Mouse (Mus musculus) heart, embryonic 11.5 days (tissue): ENCODE measurements around the gene Zfp503. TPM values are rescaled to one million over a fixed set of nuclear protein-coding genes. Genes with fewer than 3 reads are reported as not detected.
A peak's percentile ranks its signal among the peaks of the same experiment; 100 is the strongest.

ENCODE experiments used
- ATAC-seq: fragments of 200-750 bp; cut with Nextera tagmentation; replicated peaks from 2 replicates; pipeline ENCODE4 v1.8.0; 2017; ENCODE audit warnings: moderate library complexity; ENCODE audit not compliant: insufficient number of reproducible peaks, low FRiP score, low TSS enrichment
- H3K27ac ChIP-seq: fragments of 300-500 bp; sonication (generic); 2 replicates; pipeline ENCODE4 v1.5.1; 2014; ENCODE audit warnings: mild to moderate bottlenecking, low read depth, low read length
- H3K27me3 ChIP-seq: fragments of 300-500 bp; sonication (generic); 2 replicates; pipeline ENCODE4 v1.6.1; 2014; ENCODE audit warnings: mild to moderate bottlenecking, low read length, mixed read lengths; ENCODE audit not compliant: control insufficient read depth, insufficient read depth
- H3K36me3 ChIP-seq: fragments of 300-500 bp; sonication (generic); 2 replicates; pipeline ENCODE4 v1.6.1; 2014; ENCODE audit warnings: mild to moderate bottlenecking, low read length, moderate library complexity, mixed read lengths; ENCODE audit not compliant: control insufficient read depth, insufficient read depth
- H3K4me1 ChIP-seq: fragments of 300-500 bp; sonication (generic); 2 replicates; pipeline ENCODE4 v1.6.1; 2014; ENCODE audit warnings: low read length; ENCODE audit not compliant: control insufficient read depth, insufficient read depth
- H3K4me2 ChIP-seq: fragments of 300-500 bp; sonication (generic); 2 replicates; pipeline ENCODE4 v1.6.1; 2014; ENCODE audit warnings: mild to moderate bottlenecking, moderate library complexity
- H3K4me3 ChIP-seq: fragments of 300-500 bp; sonication (generic); 2 replicates; pipeline ENCODE4 v1.5.1; 2014; ENCODE audit warnings: low read depth, low read length
- H3K9ac ChIP-seq: fragments of 300-500 bp; sonication (generic); 2 replicates; pipeline ENCODE4 v1.6.1; 2014; ENCODE audit warnings: mild to moderate bottlenecking, low read depth, low read length, moderate library complexity
- H3K9me3 ChIP-seq: fragments of 300-500 bp; sonication (generic); replicated peaks from 2 replicates; pipeline ENCODE4 v1.6.1; 2016; ENCODE audit warnings: low read length; ENCODE audit not compliant: control insufficient read depth
- WGBS: fragments of 180-500 bp; shearing (Covaris S2); extraction: QIAGEN DNeasy Blood & Tissue Kit; methylation state at CpG from one replicate; pipeline ENCODE4 v1.1.7; 2014; ENCODE audit not compliant: insufficient replicate concordance; 5-methylcytosine and 5-hydroxymethylcytosine counted together
- polyA plus RNA-seq: library from polyadenylated mRNA; unstranded; fragments of >200 nt; fragmentation: Nextera tagmentation; extraction: Ambion mirVana; gene quantifications from 2 replicates; pipeline ENCODE4 v1.2.1, GENCODE M21; 2014

Gene Zfp503
- polyA plus RNA-seq, 1 experiment from 2014 or later: 3.3 TPM

- H3K9me3 ChIP-seq: no peaks in the 10 kb centered on the region
- no peak for ATAC-seq
- WGBS: 9% methylated on average over 18 of the region's 18 CpGs
- H3K4me2 ChIP-seq: peak overlapping the region; percentile 89
- peaks cover 24% of the 10 kb centered on the region for H3K4me1 ChIP-seq
- H3K9ac ChIP-seq: peak overlapping the region; percentile 72
- H3K27ac ChIP-seq: no peak overlapping the region
- H3K36me3 ChIP-seq: no peaks in the 10 kb centered on the region; the same call in 1 of the 2 replicates
- peak overlapping the region; percentile 56 for H3K4me3 ChIP-seq
- H3K27me3 ChIP-seq: peaks cover 32% of the 10 kb centered on the region
Measured at GRCm38 (mm10) chr14:21983950-21984730, 5.3 kb downstream of the Zfp503 start.

- H3K4me2 ChIP-seq: peak overlapping the region; percentile 86
- H3K27ac ChIP-seq: no peak overlapping the region; the same call in 1 of the 2 replicates
- no peaks in the 10 kb centered on the region; the same call in 1 of the 2 replicates for H3K36me3 ChIP-seq
- H3K9me3 ChIP-seq: no peaks in the 10 kb centered on the region
- H3K27me3 ChIP-seq: peaks cover 30% of the 10 kb centered on the region
- WGBS: 2% methylated on average over 22 of the region's 22 CpGs
- no peak for ATAC-seq
- H3K4me3 ChIP-seq: peak overlapping the region; percentile 43
- peaks cover 19% of the 10 kb centered on the region for H3K4me1 ChIP-seq
- peak overlapping the region; percentile 70 for H3K9ac ChIP-seq
Measured at GRCm38 (mm10) chr14:21983311-21983949, 6.0 kb downstream of the Zfp503 start.

DNA sequence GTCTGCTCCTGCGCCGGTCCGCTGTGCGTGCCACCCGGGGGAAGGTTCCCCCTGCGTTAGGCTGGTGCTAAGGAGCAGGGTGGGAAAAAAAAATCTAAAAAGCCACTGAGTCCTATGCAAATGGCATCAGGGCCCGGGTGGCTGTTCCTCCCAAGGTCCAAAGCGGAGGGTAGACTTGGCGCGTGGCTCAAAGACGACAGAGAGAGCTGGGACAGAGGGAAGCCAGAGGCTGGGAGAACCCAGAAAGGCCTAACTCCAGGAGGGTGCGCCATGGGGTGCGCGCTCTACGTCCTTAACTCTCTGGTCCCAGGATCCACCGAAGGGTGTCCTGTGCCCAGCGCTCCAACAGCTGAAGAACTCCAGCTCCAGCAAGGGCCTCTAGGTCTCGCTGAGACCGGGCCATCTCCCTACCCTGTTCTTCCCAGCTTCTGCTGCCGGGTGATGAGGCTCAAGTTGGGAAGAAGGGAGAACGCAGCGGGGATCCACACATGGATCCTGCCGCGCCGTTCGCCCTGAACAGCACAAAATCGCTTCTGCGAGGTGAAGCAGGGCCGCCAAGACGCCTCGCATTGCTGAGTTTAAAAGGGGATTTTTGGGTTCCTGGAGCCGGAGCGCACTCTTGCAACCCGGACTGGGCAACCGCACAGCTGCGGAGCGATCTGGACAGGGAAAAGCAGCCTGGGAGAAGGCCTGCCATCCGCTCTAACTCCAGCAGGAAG lies 6.7 kb downstream of the Zfp503 start:
- Histone ChIP-seq H3K4me3 (peak overlapping the region; percentile 43), H3K9ac (peak overlapping the region; percentile 70), H3K36me3 (no peaks in the 10 kb centered on the region; the same call in 1 of the 2 replicates), H3K9me3 (no peaks in the 10 kb centered on the region), H3K4me1 (peaks cover 19% of the 10 kb centered on the region), H3K4me2 (peak overlapping the region; percentile 86), H3K27ac (peak overlapping the region; percentile 29; the same call in 1 of the 2 replicates), H3K27me3 (peaks cover 26% of the 10 kb centered on the region)
- WGBS: 1% methylated on average over 38 of the region's 38 CpGs
- ATAC-seq: no peak

- WGBS: 20% methylated on average over 14 of the region's 14 CpGs
- Histone ChIP-seq H3K27ac (0 out of 2 replicates have a peak overlapping the region, but pooled peaks have one; percentile 29), H3K36me3 (no peaks in the 10 kb centered on the region; the same call in 1 of the 2 replicates), H3K4me3 (peak overlapping the region; percentile 43), H3K4me2 (peak overlapping the region; percentile 86), H3K9ac (peak overlapping the region; percentile 70), H3K4me1 (peaks cover 19% of the 10 kb centered on the region), H3K9me3 (no peaks in the 10 kb centered on the region), H3K27me3 (peaks cover 25% of the 10 kb centered on the region)
- no peak for ATAC-seq
Measured at GRCm38 (mm10) chr14:21982096-21982591, 7.3 kb downstream of the Zfp503 start.

GRCm38 (mm10) chr14:21981462-21981861 lies 7.9 kb downstream of the Zfp503 start:
- H3K4me3 ChIP-seq: peak overlapping the region; percentile 14; the same call in 1 of the 2 replicates
- H3K36me3 ChIP-seq: no peaks in the 10 kb centered on the region; the same call in 1 of the 2 replicates
- H3K9me3 ChIP-seq: no peaks in the 10 kb centered on the region
- H3K27ac ChIP-seq: no peak overlapping the region
- H3K4me2 ChIP-seq: peak overlapping the region; percentile 86
- WGBS: under 1% methylated on average over 22 of the region's 22 CpGs
- peaks cover 23% of the 10 kb centered on the region for H3K27me3 ChIP-seq
- H3K9ac ChIP-seq: no peak overlapping the region
- peak; percentile 50 for ATAC-seq
- peaks cover 19% of the 10 kb centered on the region for H3K4me1 ChIP-seq

- H3K4me1 ChIP-seq: no peaks in the 10 kb centered on the region
- H3K4me2 ChIP-seq: no peak overlapping the region
- H3K9ac ChIP-seq: no peak overlapping the region
- H3K36me3 ChIP-seq: no peaks in the 10 kb centered on the region
- WGBS: 21% methylated on average over 4 of the region's 4 CpGs
- no peaks in the 10 kb centered on the region for H3K9me3 ChIP-seq
- ATAC-seq: no peak
- H3K4me3 ChIP-seq: no peak overlapping the region
- H3K27ac ChIP-seq: no peak overlapping the region
- no peaks in the 10 kb centered on the region for H3K27me3 ChIP-seq
Measured at GRCm38 (mm10) chr14:21968978-21969377, 20.4 kb downstream of the Zfp503 start.

- Histone ChIP-seq H3K4me3 (no peak overlapping the region), H3K36me3 (no peaks in the 10 kb centered on the region), H3K4me1 (no peaks in the 10 kb centered on the region), H3K9ac (no peak overlapping the region), H3K27ac (no peak overlapping the region), H3K4me2 (no peak overlapping the region), H3K9me3 (no peaks in the 10 kb centered on the region), H3K27me3 (no peaks in the 10 kb centered on the region)
- 76% methylated on average over 12 of the region's 12 CpGs for WGBS
- ATAC-seq: no peak
Measured at GRCm38 (mm10) chr14:21967375-21968010, 21.9 kb downstream of the Zfp503 start.

DNA sequence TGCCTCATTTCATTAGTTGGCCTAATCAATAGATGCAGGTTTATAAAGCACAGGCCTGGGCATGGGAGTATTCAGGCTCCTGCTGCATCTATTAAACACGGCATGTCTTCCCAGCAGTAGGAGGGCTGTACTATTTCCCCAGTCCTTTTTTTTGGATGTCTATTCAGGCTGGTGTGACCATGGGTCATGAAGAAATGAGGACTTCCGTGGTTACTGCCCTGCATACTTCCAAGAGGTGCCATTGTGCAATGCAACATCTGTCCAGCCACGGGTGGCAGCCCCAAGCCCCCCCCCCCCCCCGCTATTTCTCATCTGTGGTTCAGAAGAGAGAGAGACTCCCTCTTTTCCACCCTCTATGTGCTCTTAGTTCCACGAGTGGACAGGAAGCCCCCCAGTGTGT lies 23.1 kb downstream of the Zfp503 start:
- no peak overlapping the region for H3K4me2 ChIP-seq
- H3K9ac ChIP-seq: no peak overlapping the region
- no peak overlapping the region for H3K27ac ChIP-seq
- no peaks in the 10 kb centered on the region for H3K27me3 ChIP-seq
- no peaks in the 10 kb centered on the region for H3K9me3 ChIP-seq
- no peaks in the 10 kb centered on the region for H3K4me1 ChIP-seq
- H3K36me3 ChIP-seq: no peaks in the 10 kb centered on the region
- no peak overlapping the region for H3K4me3 ChIP-seq
- ATAC-seq: no peak
- WGBS: 68% methylated on average over 5 of the region's 5 CpGs
